Mouse (Mus musculus): Measurements from ENCODE around the gene Dtymk.
"Not testable (repeated sequence)": the region's sequence is repeated elsewhere in the genome, so short reads cannot be mapped to it uniquely, and the experiment has no call there.

Gene Dtymk

DNA sequence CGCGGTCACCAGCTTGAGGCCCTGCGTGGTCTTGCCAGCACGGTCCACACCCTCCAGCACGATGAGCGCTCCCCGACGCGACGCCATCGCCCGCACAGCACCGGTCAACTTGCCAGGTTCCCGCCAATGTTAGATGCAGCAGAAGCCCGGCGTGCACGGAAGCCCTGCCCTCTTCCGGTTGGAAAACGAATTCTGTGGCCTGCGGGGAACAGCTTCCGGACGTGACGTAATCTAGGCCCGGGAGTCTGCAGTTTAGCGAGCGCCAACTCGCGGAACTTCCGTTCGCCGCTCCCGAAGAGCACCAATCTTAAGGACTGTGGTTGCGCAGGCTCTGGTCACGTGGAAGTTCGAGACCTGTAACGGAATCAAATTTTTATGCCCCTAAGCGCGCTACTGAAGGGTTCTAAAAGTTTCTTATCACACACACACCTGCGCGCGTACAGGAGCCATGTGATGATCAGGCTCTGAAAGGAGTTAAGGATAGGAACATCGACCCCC, at the start of gene Dtymk:
Dtymk (minus strand) TSS at position 194 of the 498 bp plus-strand sequence.
- peak; percentile 84 for DNase-seq (ENCODE audit: low spot score)

DNA sequence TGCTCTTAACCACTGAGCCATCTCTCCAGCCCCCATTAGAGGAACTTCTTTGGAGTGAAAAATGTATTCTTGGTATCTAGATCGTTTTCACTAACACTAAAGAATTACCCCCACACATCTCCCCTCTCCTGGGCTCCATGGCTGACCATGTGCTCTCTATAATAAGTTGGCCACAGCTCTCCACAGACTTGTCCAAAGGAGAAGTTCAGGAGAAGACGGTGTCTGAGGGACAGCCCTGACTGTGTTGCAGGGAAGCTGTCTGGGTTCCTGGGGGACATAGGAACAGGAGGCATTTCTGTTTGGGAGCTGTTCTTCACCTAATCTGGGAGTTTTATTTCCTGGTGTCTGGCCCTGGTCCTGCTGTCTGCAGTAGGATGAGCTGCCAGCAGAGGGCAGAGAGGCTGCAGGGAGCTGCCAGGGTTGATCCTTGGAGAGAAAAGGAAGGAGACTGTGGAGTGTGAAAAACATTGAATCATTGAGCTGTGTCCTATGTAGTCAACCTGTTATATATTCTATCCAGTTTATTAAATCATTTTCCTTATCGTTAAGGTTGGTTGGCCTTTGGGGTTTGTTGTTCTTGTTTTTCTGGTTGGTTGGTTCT, 44.1 kb upstream of the Dtymk start:
- DNase-seq (ENCODE audit: low spot score) = not testable (repeated sequence)

DNA sequence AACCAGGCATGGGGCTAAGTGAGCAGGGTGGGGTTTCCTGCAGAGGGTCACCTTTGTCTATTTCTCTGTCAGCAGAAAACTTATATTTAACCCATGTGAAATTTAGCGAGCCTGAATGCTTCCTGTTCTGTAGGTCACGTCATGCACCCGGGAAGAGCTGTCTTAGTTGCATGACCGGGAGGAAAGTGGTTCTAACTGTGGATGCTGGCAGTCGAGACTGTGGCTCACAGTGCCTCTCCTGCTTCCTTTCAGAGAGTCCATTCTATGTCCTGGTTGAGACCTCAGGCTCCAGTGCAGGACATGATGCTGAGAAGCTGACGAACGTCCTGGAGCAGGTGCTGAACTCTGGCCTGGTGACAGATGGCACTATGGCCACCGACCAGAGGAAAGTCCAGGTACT, 36.8 kb upstream of the Dtymk start:
- not testable (repeated sequence) for DNase-seq (ENCODE audit: low spot score)

DNA sequence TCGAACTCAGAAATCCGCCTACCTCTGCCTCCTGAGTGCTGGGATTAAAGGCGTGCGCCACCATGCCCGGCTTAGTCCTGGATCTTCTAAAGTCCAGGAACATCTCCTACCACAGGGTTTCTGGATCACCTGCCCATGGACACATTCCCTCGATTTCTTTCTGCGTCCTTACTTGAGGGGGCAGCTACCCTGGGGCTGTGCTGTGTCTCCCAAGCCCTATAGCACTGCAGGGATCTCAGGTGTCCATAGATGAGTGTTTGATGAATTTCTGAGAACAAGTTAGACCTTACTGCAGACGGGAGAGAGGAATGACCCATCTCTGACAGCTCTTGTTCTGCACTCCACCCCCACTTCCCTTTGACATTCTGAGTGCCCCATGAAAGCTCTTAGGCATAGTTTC, 35.6 kb upstream of the Dtymk start:
- DNase-seq (ENCODE audit: low spot score) = no peak

- no peak for DNase-seq (ENCODE audit: low spot score)
These were observed 34.8 kb upstream of the Dtymk start for GRCm38 (mm10) chr1:93836532-93836913.

DNA sequence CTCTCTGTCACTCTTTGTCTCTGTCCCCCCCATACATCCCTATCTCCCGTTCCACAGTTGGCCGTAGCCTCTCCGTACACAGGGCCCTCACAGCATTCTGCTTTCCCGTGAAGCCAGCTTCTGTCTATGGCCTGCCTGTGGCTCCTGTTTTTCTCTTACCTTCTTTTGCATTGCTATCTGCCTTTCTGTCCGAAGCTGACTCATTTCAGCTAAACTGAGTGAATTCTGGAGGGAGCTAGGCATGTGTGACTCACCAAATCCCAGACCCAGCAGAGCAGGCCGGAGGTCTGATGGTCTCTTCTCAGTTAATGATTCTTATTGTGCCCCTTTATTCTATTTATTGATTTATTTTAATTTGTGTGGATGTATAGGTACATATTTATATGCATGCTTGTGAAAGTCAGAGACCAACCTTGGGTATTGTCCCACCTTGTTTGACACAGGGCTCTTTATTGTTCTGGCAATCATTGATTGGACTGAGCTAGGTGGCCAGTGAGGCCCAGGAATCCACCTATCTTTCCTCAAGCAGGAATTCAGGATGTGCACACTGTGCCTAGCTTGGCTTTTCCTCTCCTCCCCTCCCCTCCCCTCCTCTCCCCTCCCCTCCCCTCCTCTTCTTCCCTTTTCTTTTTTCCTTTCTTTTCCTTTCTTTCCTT, 34.3 kb upstream of the Dtymk start:
- no peak for DNase-seq (ENCODE audit: low spot score)

DNA sequence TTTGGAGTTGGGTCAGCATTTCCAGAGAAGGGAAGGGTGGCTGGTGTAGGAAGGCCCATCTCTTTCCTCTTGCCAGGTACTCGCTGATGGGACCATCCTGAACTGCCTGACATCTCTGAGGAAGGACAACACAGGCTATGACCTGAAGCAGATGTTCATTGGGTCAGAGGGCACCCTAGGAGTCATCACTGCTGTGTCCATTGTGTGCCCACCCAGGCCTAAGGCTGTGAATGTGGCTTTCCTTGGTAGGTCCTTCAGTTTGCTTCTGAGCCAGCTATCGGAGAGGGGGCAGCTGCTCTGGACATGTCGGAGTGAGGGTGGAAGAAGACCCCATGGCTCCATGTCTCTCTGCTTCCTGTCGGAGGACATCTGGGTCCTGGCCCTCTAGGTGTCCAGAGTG, 33.5 kb upstream of the Dtymk start:
- DNase-seq (ENCODE audit: low spot score) = no peak

DNA sequence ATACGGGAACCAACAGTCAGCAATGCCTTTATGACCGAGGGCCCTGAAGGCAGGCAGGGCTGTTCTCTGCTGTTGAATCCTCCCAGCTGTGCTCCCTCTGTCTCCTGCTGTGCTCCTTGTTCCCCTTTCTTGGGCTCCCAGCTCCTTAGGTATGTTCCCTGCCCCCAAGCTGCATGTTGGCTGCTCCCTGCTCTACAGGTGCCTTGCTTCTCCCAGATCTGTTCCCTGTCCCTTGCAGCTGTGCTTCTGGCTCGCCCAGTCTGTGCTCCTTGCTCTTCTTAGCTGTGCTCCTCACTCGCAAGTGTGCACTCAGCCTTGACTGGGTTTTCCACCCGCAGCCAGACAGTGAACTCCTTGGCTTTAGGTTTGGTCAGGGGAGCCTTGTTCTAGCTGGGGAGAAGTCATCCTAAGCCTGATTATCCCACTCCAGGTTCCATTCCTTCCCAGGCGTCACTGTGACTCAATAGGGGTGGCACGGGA, 33.0 kb upstream of the Dtymk start:
- DNase-seq (ENCODE audit: low spot score) = no peak

DNA sequence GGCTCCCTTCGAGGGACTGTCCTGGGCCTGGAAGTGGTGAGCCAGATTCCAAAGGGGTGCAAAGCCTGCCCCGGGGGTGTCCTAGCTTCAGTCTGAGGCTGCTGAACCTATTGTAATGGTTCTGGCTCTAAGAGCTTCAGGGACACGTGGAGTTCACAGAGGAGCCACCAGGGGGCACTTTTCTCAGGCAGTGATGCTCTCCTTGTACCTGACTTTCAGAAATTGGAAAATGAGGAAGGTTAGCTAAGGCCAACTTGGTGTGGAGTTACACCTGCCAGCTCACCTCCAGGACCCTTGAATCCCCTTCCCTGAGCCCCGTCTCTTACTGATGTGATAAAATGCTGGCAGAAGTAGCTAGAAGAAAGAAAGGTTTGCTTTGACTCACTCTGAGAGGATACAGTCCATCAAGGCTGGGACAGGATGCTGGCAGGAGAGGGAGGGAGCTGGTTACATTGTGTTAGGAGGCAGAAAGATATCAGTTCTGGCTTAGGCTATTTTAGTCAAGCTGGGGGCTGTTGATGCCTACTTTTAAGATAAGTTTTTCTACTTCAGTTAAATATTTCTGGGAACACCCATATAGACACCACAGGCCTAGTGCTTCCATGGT, 31.1 kb upstream of the Dtymk start:
- not testable (repeated sequence) for DNase-seq (ENCODE audit: low spot score)

- DNase-seq (ENCODE audit: low spot score) = no peak
These were observed 24.8 kb upstream of the Dtymk start for GRCm38 (mm10) chr1:93826540-93826835.

DNA sequence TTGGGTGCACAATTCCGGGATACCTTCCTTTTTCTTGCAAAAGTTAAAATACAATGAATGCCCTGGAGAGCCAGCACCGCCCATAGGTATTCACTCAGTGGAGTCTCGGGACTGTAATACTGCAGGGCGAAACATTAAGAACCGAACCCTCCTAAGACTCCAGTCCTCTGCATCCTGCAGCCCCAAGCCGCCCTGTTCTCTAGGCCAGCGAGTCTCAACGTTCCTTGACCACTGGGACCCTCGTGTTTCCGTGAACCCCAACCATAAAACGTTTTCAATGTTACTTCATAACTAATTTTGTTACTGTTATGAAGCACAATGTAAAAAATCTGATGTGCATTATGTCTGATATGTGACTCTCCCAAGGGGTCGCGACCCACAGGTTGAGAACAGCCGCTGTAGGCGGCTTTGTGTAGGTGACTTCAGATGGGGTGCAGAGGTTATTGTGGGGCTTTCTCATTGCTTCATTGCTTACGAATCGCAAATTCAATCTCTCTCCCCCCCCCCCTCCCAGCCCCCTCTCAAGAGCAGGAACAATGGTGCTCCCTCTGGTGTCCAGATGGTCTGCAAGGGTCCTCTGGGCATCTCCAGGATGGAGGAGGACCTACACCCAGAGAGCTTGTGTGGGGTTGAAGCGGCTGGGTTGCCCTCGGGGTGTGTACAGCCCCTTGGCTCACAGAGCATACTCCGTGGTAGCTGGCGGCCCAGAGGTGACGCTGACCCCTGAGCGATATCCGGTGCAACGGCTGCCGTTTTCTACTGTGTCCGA, 24.2 kb upstream of the Dtymk start:
- DNase-seq (ENCODE audit: low spot score) = no peak

DNA sequence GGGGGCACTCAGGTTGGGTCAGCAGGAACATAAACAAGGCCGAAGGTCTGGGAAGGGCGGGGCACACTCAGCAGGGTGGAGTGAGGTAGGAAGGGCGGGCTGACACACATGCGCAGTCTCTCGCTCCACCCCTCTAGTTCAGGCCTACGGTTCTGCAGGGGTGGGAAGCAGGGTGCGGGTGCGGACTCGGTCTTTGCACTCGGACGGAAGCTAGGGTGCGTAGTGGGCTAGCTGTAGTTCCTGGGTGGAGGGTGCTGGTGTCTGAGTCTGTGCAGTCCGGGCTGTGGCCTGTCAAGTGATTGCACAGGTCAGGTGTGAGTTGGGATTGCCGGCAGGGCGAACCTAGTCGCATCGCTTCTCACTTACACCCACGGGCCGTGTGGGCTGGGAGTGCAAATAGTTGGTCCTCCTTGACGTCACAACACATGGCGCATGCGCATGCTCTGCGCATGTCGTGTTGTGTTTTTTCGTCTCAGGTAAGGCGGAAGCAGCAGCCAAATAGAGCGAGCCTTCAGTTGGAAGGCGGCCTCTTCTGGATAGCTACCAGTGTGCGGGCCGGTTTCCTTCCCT, 23.5 kb upstream of the Dtymk start:
- peak; percentile 83 for DNase-seq (ENCODE audit: low spot score)

- no peak for DNase-seq (ENCODE audit: low spot score)
These were observed 22.9 kb upstream of the Dtymk start, which contains the start of gene D2hgdh for GRCm38 (mm10) chr1:93824609-93825008. Gene D2hgdh (plus strand): TSS chr1:93824909.

DNA sequence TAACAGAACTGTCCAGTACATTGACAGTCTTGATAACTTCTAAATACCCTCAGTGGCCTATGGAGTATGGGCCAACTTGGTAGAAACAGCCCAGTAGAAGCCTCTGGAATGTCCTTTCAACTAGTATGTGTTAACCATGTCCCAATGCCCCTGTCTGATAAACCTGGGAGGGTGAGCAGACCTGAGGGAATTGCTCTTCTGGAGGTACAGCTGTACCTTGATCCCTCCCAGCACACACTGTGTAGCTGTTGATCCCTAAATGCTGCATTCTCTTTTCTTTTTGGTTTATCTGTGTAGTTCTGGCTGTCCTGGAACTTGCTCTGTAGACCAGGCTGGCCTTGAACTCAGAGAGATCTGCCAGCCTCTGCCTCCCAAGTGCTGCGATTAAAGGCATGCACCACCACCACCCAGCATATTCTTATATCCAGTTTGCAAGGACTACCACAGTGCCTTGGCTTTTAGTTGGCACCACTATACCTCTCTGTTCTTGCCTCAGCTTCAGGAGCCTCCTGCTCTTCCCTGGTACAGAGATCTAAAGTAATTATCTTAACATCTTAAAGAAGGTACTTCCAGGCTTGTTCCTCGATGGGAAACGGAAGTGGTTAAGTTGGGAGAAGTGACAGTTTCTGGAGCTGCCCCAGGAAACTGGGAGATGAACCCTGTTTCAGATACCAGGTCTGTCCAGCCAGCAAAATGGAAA, 22.2 kb upstream of the Dtymk start:
- no peak for DNase-seq (ENCODE audit: low spot score)

DNA sequence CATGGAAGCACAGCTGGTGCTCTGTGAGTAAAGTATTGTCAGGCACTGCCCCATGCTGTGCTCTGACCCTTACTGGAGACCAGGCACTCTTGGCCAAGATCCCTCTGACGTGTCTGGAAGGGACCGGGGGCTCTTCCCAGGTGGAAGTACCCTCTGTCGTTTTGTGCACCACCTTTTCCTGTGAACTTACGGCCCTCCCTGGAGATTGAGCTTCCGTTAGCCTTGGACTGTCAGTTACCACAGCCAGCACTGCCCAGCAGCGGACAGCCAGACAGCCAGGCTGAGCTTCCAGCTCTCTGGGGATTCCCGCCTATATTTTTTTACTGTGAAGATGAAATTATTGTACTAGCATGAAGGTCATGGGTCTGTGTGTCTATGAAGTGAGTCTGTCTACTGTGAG, 17.0 kb upstream of the Dtymk start:
- DNase-seq (ENCODE audit: low spot score) = no peak

DNA sequence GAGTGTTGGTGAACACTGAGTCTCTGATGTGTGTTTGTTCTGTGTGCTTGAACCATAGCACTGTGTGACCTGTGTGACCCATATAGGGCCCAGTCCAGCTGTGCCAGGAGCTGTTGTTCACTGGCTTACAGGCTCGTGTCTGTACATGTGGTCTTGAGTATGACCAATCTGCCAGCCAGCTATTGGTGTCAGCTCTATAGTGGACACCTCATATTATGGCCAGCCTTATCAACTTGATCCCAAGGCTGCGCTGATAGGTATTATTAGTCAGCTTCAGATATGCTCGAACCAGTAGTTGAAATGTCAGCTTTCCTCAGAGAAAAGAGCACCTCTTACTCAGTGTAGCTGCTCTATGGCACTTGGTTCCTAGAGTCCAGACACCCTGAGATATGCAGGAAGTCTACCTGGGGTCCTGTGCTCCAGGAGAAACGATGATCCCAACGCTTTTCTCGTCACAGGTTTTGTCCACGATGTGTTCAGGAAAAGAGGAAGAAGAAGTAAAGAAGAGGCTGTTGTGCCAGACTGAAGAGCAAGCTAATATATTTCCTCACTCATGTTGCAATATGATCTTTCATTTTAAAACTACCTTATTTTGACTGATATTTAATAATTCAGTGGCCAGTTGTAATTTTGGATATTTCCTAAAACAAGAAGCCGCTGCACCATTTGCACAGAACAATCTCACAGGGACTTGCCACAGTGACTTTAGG, 16.2 kb upstream of the Dtymk start:
- no peak for DNase-seq (ENCODE audit: low spot score)

GRCm38 (mm10) chr1:93811495-93812039, 9.8 kb upstream of the Dtymk start:
- DNase-seq (ENCODE audit: low spot score) = no peak

DNA sequence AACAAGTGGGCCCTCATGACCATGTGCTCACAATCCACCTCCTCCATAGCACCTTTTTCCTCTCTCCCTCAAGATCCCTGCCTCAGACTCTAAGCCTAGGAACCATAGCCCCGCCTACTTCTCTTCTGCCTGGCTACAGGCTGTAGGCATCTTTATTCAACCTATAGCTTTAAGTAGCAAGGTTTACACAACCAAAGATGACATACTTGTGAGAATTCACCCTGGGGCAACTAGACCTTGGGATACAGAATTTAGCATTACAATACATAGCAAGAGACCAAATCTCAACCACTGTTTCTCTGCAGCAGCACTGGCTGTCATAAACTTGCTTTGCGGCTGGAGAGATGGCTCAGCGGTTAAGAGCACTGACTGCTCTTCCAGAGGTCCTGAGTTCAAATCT, 8.3 kb upstream of the Dtymk start:
- DNase-seq (ENCODE audit: low spot score) = no peak

GRCm38 (mm10) chr1:93808871-93809270, 7.1 kb upstream of the Dtymk start:
- no peak for DNase-seq (ENCODE audit: low spot score)

GRCm38 (mm10) chr1:93805221-93805951, 3.7 kb upstream of the Dtymk start:
- no peak for DNase-seq (ENCODE audit: low spot score)

All from ovary, postnatal 14 days (tissue).